In genomic region chr9:75504311-75504710, GRCm38 (mm10) we compare ENCODE assay signal across 28 mouse cellular contexts. TPM values are rescaled to one million over a fixed set of nuclear protein-coding genes. Genes with fewer than 3 reads are reported as not detected.
DNase-seq lines count a peak whose midpoint lies in the region; ATAC-seq and TF ChIP-seq lines count a peak whose summit lies in the region.
"Had no signal": no experiment of that assay in that cellular context is flagged by ENCODE, and none has a peak within 500 bp of the region (broad histone marks: within the 10 kb centered on the region; RNA-seq: fewer than 3 reads in every experiment).

No protein-coding gene starts in this region.

- H3K9me3 ChIP-seq in liver, embryonic 12.5 days (replicated peaks): no peaks in the 10 kb centered on the region
- H3K9me3 ChIP-seq: embryonic facial prominence, embryonic 12.5 days; embryonic facial prominence, embryonic 15.5 days; G1E; hindbrain, embryonic 10.5 days; hindbrain, embryonic 13.5 days had no signal

- H3K27ac ChIP-seq in layer of hippocampus, adult 2 months: peak overlapping the region; percentile 55; the same call in 1 of the 2 replicates
- H3K27ac ChIP-seq in liver, embryonic 12.5 days: no peak overlapping the region
- H3K27ac ChIP-seq: embryonic facial prominence, embryonic 12.5 days; embryonic facial prominence, embryonic 15.5 days; hindbrain, embryonic 10.5 days; hindbrain, embryonic 13.5 days had no signal

- peaks cover 65% of the 10 kb centered on the region for H3K36me3 ChIP-seq in liver, embryonic 12.5 days

- TF ChIP-seq CTCF in layer of hippocampus, adult 2 months (conservative IDR thresholded peaks at IDR 0.05): no peak

- intact Hi-C loops in heart, postnatal 25 days (cut with DNase I): no loop called here

- DNase-seq in heart, adult 11 months: peak; percentile 52
- DNase-seq in heart, postnatal 25 days (ENCODE audit: low spot score): no peak
- DNase-seq in layer of hippocampus, adult 2 months (ENCODE audit: low spot score in 2 of 2): peak; percentile 26 to 69
- DNase-seq in layer of hippocampus, postnatal 25 days (ENCODE audit: extremely low spot score in 1 of 2, low spot score in 1 of 2): no peak
- DNase-seq in brain, adult 2 months (ENCODE audit: low read depth, low spot score): peak; percentile 77
- peak; percentile 55 for DNase-seq in layer of hippocampus, adult 9-11 months
- DNase-seq: adrenal gland, adult 2 months; adrenal gland, postnatal 25 days; B cell, adult 2 months; cerebellum, adult 18-20 months; cerebellum, adult 9-11 months; cerebellum, postnatal 25 days; forebrain, postnatal 0 days; gastrocnemius, postnatal 10 days; gastrocnemius, postnatal 36 days; heart, postnatal 36 days had no signal

- no peak overlapping the region for H3K4me2 ChIP-seq in liver, embryonic 12.5 days
- H3K4me2 ChIP-seq: embryonic facial prominence, embryonic 12.5 days; embryonic facial prominence, embryonic 15.5 days; heart, embryonic 11.5 days; hindbrain, embryonic 13.5 days had no signal

- H3K9ac ChIP-seq in liver, embryonic 12.5 days: no peak overlapping the region
- H3K9ac ChIP-seq: embryonic facial prominence, embryonic 12.5 days; embryonic facial prominence, embryonic 15.5 days; forebrain, postnatal 0 days; hindbrain, embryonic 13.5 days had no signal

- WGBS in liver, embryonic 12.5 days (ENCODE audit: insufficient replicate concordance): 92% methylated on average over 6 of the region's 6 CpGs

- H3K4me1 ChIP-seq in liver, embryonic 12.5 days: no peaks in the 10 kb centered on the region
- H3K4me1 ChIP-seq: embryonic facial prominence, embryonic 12.5 days; embryonic facial prominence, embryonic 15.5 days; hindbrain, embryonic 10.5 days; hindbrain, embryonic 13.5 days had no signal

- H3K4me3 ChIP-seq in layer of hippocampus, adult 2 months: no peak overlapping the region
- no peak overlapping the region for H3K4me3 ChIP-seq in liver, embryonic 12.5 days
- H3K4me3 ChIP-seq: embryonic facial prominence, embryonic 12.5 days; embryonic facial prominence, embryonic 15.5 days; hindbrain, embryonic 10.5 days; hindbrain, embryonic 13.5 days had no signal

- no peaks in the 10 kb centered on the region for H3K27me3 ChIP-seq in liver, embryonic 12.5 days (replicated peaks)
- H3K27me3 ChIP-seq: CH12.LX; embryonic facial prominence, embryonic 12.5 days; embryonic facial prominence, embryonic 15.5 days; hindbrain, embryonic 13.5 days; Patski had no signal

- ATAC-seq in activated CD4-positive, CD25-positive, alpha-beta regulatory T cell, adult 4 months: no peak
- no peak for ATAC-seq in liver, embryonic 12.5 days
- ATAC-seq: forebrain, embryonic 14.5 days; forebrain, postnatal 0 days; hindbrain, embryonic 16.5 days; Patski had no signal

RNA-seq across cellular contexts. Expression of gene Tmod3, which starts 55.1 kb away (rescaled TPM):
- 10 to 100 TPM; 62.9 to 74.0 TPM for total RNA-seq in heart, postnatal 25 days (2021)
- total RNA-seq in layer of hippocampus, adult 2 months (2021): 10 to 100 TPM; 37.6 to 40.5 TPM
- 10 to 100 TPM; 38.7 to 42.6 TPM for total RNA-seq in layer of hippocampus, postnatal 25 days (2021)
- 100 to 1,000 TPM; 159 to 175 TPM for polyA plus RNA-seq in activated CD4-positive, CD25-positive, alpha-beta regulatory T cell, adult 4 months (2017; shearing (Covaris generic))
- 37.6 and 39.0 TPM in 2 replicates for polyA plus RNA-seq in liver, embryonic 12.5 days (2016; fragmentation: Nextera tagmentation; extraction: Ambion mirVana)

Comparison
In these comparisons a context has a peak if more than half of its experiments do, and no peak if none do; other contexts are left out.
1. DNase-seq: peak in heart, adult 11 months (single experiment), layer of hippocampus, adult 2 months (2 of 2), brain, adult 2 months (single experiment) and layer of hippocampus, adult 9-11 months (single experiment); none in heart, postnatal 25 days (single experiment) and layer of hippocampus, postnatal 25 days (0 of 2).